Mouse (Mus musculus) spleen, adult 2 months (tissue): Measurements from ENCODE around the gene Irx3.

Experiments
- CTCF ChIP-seq: fragments of 200-500 bp; IDR thresholded peaks from 2 replicates; pipeline ENCODE4 v1.5.1; 2011; ENCODE audit warnings: mild to moderate bottlenecking, inconsistent platforms; ENCODE audit not compliant: insufficient read depth, insufficient read length, insufficient replicate concordance; ENCODE audit errors: extremely low read depth
- POLR2A ChIP-seq: fragments of 200-500 bp; IDR thresholded peaks from 2 replicates; pipeline ENCODE4 v1.6.1; 2011; ENCODE audit warnings: low read depth, low read length, inconsistent platforms

DNA sequence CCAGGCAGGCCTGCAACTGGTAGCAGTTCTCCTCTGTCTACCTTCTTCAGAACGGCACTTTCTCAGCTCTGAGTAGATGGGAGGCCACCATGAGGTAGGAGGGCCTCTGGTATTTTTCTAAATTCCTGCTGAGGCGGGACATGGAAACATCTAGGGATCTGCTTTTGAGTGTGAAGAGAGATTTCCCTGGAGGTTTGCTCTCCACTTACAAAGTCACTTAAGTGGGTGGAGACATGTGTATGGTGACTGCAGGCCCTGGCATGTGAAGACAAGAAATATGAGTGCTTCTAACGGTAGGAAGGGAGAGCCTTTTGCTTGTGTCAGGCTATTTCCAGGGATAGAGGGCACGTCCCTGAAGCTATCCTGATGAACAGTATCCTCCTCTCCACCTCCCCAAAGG, 17.9 kb upstream of the Irx3 start:
- TF ChIP-seq CTCF (no peak), POLR2A (no peak)
